Mouse (Mus musculus): ENCODE results near the gene Ssty1.
"Not testable (repeated sequence)": the region's sequence is repeated elsewhere in the genome, so short reads cannot be mapped to it uniquely, and the experiment has no call there.

Ssty1 gene

DNA sequence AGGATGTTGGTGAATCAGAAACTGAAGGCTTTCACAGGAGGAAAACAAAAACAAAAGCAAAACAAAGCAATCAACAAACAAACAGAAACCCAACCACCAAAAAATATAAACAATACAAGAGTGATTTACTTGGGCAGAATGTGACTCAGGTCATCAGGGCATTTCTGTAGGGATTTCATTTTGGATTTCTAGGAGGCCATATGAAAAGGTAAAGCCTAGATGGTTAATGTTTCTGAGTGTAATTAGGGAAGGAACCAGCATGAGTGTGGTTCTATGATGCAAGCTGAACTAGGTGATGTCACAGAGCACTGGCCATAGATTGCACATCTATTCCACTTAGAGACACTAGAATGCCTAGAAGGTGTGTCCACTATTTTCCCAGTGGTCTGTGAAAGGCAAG lies at the start of gene Ssty1:
Ssty1 (plus strand) TSS at position 301 of the 400 bp plus-strand sequence.
- DNase-seq: not testable (repeated sequence)

DNA sequence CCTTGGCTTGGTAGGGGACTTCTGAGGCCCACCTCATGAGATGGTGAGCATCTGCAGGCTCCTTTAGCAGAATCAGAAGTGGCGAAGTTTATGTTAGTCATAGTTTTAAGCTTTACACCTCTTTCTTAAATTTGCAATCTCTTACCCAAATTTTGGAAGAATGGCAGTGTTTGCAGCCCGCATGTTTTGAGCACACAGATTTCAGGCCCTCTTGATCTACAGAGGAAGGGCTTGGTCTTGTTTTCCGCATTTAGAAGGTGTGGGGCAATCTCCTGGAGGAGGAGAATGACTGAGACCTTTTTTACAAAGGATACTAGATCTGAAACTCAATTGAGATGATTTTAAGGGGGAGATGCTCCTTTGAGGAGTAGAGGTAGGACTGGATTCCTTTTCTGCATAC lies 27.2 kb upstream of the Ssty1 start, which contains the start of gene Gm21764:
Gm21764 (minus strand) TSS at position 101 of the 400 bp plus-strand sequence.
- DNase-seq: not testable (repeated sequence)
